Mouse (Mus musculus) C2C12 (cell line): Measurements from ENCODE around the gene Immp2l.

ENCODE experiments used
- CEBPB ChIP-seq: IDR thresholded peaks from one replicate; pipeline ENCODE4 v1.6.1; 2011; ENCODE audit warnings: low read depth, mild to moderate bottlenecking, control low read depth, moderate library complexity
- CTCF ChIP-seq: IDR thresholded peaks from one replicate; pipeline ENCODE4 v1.5.1; 2011; ENCODE audit not compliant: control insufficient read depth, insufficient read depth, insufficient read length
- MAX ChIP-seq: IDR thresholded peaks from one replicate; pipeline ENCODE4 v1.6.1; 2011; ENCODE audit warnings: mild to moderate bottlenecking, control low read depth
- MYOD1 ChIP-seq: IDR thresholded peaks from one replicate; pipeline ENCODE4 v1.6.1; 2011; ENCODE audit warnings: low read depth; ENCODE audit not compliant: control insufficient read depth, insufficient read length
- MYOG ChIP-seq: IDR thresholded peaks from one replicate; pipeline ENCODE4 v1.6.1; 2011; ENCODE audit not compliant: control insufficient read depth, insufficient read length; ENCODE audit errors: extremely low read depth
- USF1 ChIP-seq: IDR thresholded peaks from one replicate; pipeline ENCODE4 v1.6.1; 2011; ENCODE audit warnings: low read depth, mild to moderate bottlenecking, control low read depth, moderate library complexity

DNA sequence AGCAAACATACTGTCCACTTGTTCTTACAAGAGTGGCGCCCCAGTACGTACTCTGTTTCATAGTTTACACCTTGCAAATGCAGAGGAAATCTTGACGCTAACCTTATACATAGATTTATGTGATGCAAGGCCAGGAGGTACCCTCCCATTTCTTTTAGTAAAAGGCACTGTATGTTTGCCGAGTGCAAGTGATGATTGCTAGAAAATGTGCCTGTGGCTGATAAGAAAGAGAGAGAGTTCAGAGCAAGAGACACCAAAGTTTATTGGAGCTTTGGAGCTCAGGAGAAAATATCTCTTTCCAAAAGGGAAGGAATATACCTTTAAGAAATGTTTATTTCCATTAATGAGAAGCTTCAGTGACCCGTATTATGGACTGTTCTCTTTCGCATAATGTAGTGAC lies 95.8 kb downstream of the Immp2l start:
- TF ChIP-seq MAX (no peak), CTCF (no peak), USF1 (no peak), MYOD1 (no peak), MYOG (no peak), CEBPB (no peak)
